Mouse (Mus musculus): ENCODE data around the gene Dok3.
"Not testable (repeated sequence)": the region's sequence is repeated elsewhere in the genome, so short reads cannot be mapped to it uniquely, and the experiment has no call there.

- TF ChIP-seq POLR2A (IDR thresholded peaks at IDR 0.05; ENCODE audit: low read depth, low read length); CTCF (conservative IDR thresholded peaks at IDR 0.05 in 1 of 2, IDR thresholded peaks at IDR 0.05 in 1 of 2; ENCODE audit: low read depth in 2 of 2, low read length in 2 of 2); EP300 (IDR thresholded peaks at IDR 0.05; ENCODE audit: low read length): not testable (repeated sequence)
Measured at GRCm38 (mm10) chr13:55568524-55568923, 39.4 kb upstream of the Dok3 start.

Measured in CH12.LX (cell line).